Mouse (Mus musculus) forebrain, embryonic 15.5 days (tissue): ENCODE measurements around the gene Tradd. TPM values are rescaled to one million over a fixed set of nuclear protein-coding genes. Genes with fewer than 3 reads are reported as not detected.
"Not testable (repeated sequence)": the region's sequence is repeated elsewhere in the genome, so short reads cannot be mapped to it uniquely, and the experiment has no call there.

Experiments
- ATAC-seq: fragments of 200-750 bp; cut with Nextera tagmentation; replicated peaks from 2 replicates; pipeline ENCODE4 v1.8.0; 2017; ENCODE audit warnings: mild to moderate bottlenecking, moderate TSS enrichment, moderate library complexity
- H3K27ac ChIP-seq: fragments of 300-500 bp; sonication (generic); replicated peaks from 2 replicates; pipeline ENCODE4 v1.5.1; 2015; ENCODE audit warnings: mild to moderate bottlenecking, inconsistent platforms
- H3K27me3 ChIP-seq: fragments of 300-500 bp; sonication (generic); 2 replicates; pipeline ENCODE4 v1.6.1; 2015; ENCODE audit warnings: inconsistent platforms
- H3K36me3 ChIP-seq: fragments of 300-500 bp; sonication (generic); 2 replicates; pipeline ENCODE4 v1.6.1; 2015; ENCODE audit warnings: mild to moderate bottlenecking, inconsistent platforms
- H3K4me1 ChIP-seq: fragments of 300-500 bp; sonication (generic); 2 replicates; pipeline ENCODE4 v1.6.1; 2015; ENCODE audit warnings: inconsistent platforms
- H3K4me2 ChIP-seq: fragments of 300-500 bp; sonication (generic); replicated peaks from 2 replicates; pipeline ENCODE4 v1.6.1; 2015; ENCODE audit warnings: mild to moderate bottlenecking, inconsistent platforms
- H3K4me3 ChIP-seq: fragments of 300-500 bp; sonication (generic); 2 replicates; pipeline ENCODE4 v1.5.1; 2015; ENCODE audit warnings: mild to moderate bottlenecking, inconsistent platforms
- H3K9ac ChIP-seq: fragments of 300-500 bp; sonication (generic); replicated peaks from 2 replicates; pipeline ENCODE4 v1.6.1; 2015; ENCODE audit warnings: mild to moderate bottlenecking, inconsistent platforms
- H3K9me3 ChIP-seq: fragments of 300-500 bp; sonication (generic); 2 replicates; pipeline ENCODE4 v1.6.1; 2016; ENCODE audit warnings: inconsistent platforms
- WGBS: fragments of 180-500 bp; shearing (Covaris S2); methylation state at CpG from one replicate; pipeline ENCODE4 v1.1.7; 2015; ENCODE audit warnings: mixed read lengths; 5-methylcytosine and 5-hydroxymethylcytosine counted together
- polyA plus RNA-seq: library from polyadenylated mRNA; unstranded; fragments of >200 nt; fragmentation: Nextera tagmentation; extraction: Ambion mirVana; gene quantifications from 2 replicates; pipeline ENCODE4 v1.2.1, GENCODE M21; 2015

Tradd gene
- polyA plus RNA-seq, 1 experiment from 2014 or later, result 23.7 TPM

GRCm38 (mm10) chr8:105291802-105292201 is 27.4 kb upstream of the Tradd start:
- not testable (repeated sequence) for H3K9me3 ChIP-seq, H3K9ac ChIP-seq, H3K36me3 ChIP-seq, H3K27ac ChIP-seq, H3K4me2 ChIP-seq, H3K4me3 ChIP-seq, H3K27me3 ChIP-seq, ATAC-seq
- peaks cover 38% of the 10 kb centered on the region for H3K4me1 ChIP-seq
- WGBS, result 74% methylated on average over 3 of the region's 3 CpGs

GRCm38 (mm10) chr8:105291364-105291763 is 27.0 kb upstream of the Tradd start:
- not testable (repeated sequence) for H3K27ac ChIP-seq, H3K9me3 ChIP-seq, H3K4me2 ChIP-seq, H3K27me3 ChIP-seq, H3K9ac ChIP-seq, H3K4me3 ChIP-seq, H3K36me3 ChIP-seq, ATAC-seq
- peaks cover 40% of the 10 kb centered on the region for H3K4me1 ChIP-seq
- WGBS, result 84% methylated on average over 8 of the region's 8 CpGs

GRCm38 (mm10) chr8:105290554-105291314 is 26.3 kb upstream of the Tradd start:
- 4% methylated on average over 31 of the region's 31 CpGs for WGBS
- Histone ChIP-seq H3K27me3 (0 out of 2 replicates have a peak, but pooled peaks cover 4% of the 10 kb centered on the region), H3K9ac (peak overlapping the region; percentile 65), H3K4me3 (peak overlapping the region; percentile 56), H3K9me3 (no peaks in the 10 kb centered on the region), H3K27ac (no peak overlapping the region), H3K36me3 (no peaks in the 10 kb centered on the region), H3K4me2 (peak overlapping the region; percentile 86), H3K4me1 (peaks cover 46% of the 10 kb centered on the region)
- ATAC-seq, result no peak

- 1% methylated on average over 43 of the region's 43 CpGs for WGBS
- H3K9ac ChIP-seq, result peak within 1 kb of the TSS; percentile 65
- H3K4me2 ChIP-seq, result peak within 1 kb of the TSS; percentile 86
- H3K36me3 ChIP-seq, result peaks cover 5% of the 10 kb centered on the region
- no peaks in the 10 kb centered on the region for H3K9me3 ChIP-seq
- H3K27me3 ChIP-seq, result 0 out of 2 replicates have a peak, but pooled peaks cover 4% of the 10 kb centered on the region
- peak; percentile 39 for ATAC-seq
- H3K27ac ChIP-seq, result peak within 1 kb of the TSS; percentile 93
- H3K4me1 ChIP-seq, result peaks cover 54% of the 10 kb centered on the region
- H3K4me3 ChIP-seq, result peak within 1 kb of the TSS; percentile 56
These were observed 25.5 kb upstream of the Tradd start, which contains the start of gene 4931428F04Rik for GRCm38 (mm10) chr8:105289805-105290460. Gene 4931428F04Rik, minus strand, starts transcription at chr8:105289864.

GRCm38 (mm10) chr8:105288958-105289732 is 24.7 kb upstream of the Tradd start:
- Histone ChIP-seq H3K36me3 (peaks cover 10% of the 10 kb centered on the region), H3K4me2 (peak overlapping the region; percentile 86), H3K4me1 (peaks cover 54% of the 10 kb centered on the region), H3K27me3 (0 out of 2 replicates have a peak, but pooled peaks cover 4% of the 10 kb centered on the region), H3K4me3 (peak overlapping the region; percentile 56), H3K9me3 (no peaks in the 10 kb centered on the region), H3K9ac (peak overlapping the region; percentile 65), H3K27ac (peak overlapping the region; percentile 93)
- WGBS, result under 1% methylated on average over 53 of the region's 53 CpGs
- peak; percentile 91 for ATAC-seq

- peak overlapping the region; percentile 65; the same call in 1 of the 2 replicates for H3K9ac ChIP-seq
- peaks cover 10% of the 10 kb centered on the region for H3K36me3 ChIP-seq
- ATAC-seq, result no peak
- H3K9me3 ChIP-seq, result no peaks in the 10 kb centered on the region
- 83% methylated on average over 5 of the region's 5 CpGs for WGBS
- peak overlapping the region; percentile 86 for H3K4me2 ChIP-seq
- peaks cover 54% of the 10 kb centered on the region for H3K4me1 ChIP-seq
- peak overlapping the region; percentile 93 for H3K27ac ChIP-seq
- 0 out of 2 replicates have a peak, but pooled peaks cover 4% of the 10 kb centered on the region for H3K27me3 ChIP-seq
- H3K4me3 ChIP-seq, result peak overlapping the region; percentile 56
These were observed 23.8 kb upstream of the Tradd start for GRCm38 (mm10) chr8:105288231-105288630.

GRCm38 (mm10) chr8:105286907-105287306 is 22.5 kb upstream of the Tradd start:
- WGBS, result 91% methylated on average over 4 of the region's 4 CpGs
- Histone ChIP-seq H3K9me3 (no peaks in the 10 kb centered on the region), H3K27ac (no peak overlapping the region), H3K36me3 (peaks cover 23% of the 10 kb centered on the region), H3K9ac (0 out of 2 replicates have a peak overlapping the region, but pooled peaks have one; percentile 10), H3K4me1 (peaks cover 54% of the 10 kb centered on the region), H3K4me2 (peak overlapping the region; percentile 86), H3K27me3 (0 out of 2 replicates have a peak, but pooled peaks cover 4% of the 10 kb centered on the region), H3K4me3 (no peak overlapping the region)
- no peak for ATAC-seq

- Histone ChIP-seq H3K4me3 (no peak overlapping the region), H3K4me1 (peaks cover 47% of the 10 kb centered on the region), H3K9ac (no peak overlapping the region), H3K36me3 (peaks cover 32% of the 10 kb centered on the region), H3K27me3 (no peaks in the 10 kb centered on the region), H3K4me2 (no peak overlapping the region), H3K27ac (no peak overlapping the region), H3K9me3 (no peaks in the 10 kb centered on the region)
- ATAC-seq, result no peak
- WGBS, result 48% methylated on average over 12 of the region's 12 CpGs
These were observed 21.1 kb upstream of the Tradd start for GRCm38 (mm10) chr8:105285514-105285913.

GRCm38 (mm10) chr8:105283074-105283473 is 18.7 kb upstream of the Tradd start:
- WGBS, result 27% methylated on average over 23 of the region's 23 CpGs
- no peaks in the 10 kb centered on the region for H3K9me3 ChIP-seq
- no peak overlapping the region for H3K4me2 ChIP-seq
- H3K27me3 ChIP-seq, result peaks cover 9% of the 10 kb centered on the region
- H3K4me3 ChIP-seq, result no peak overlapping the region
- no peak overlapping the region for H3K27ac ChIP-seq
- H3K36me3 ChIP-seq, result peaks cover 38% of the 10 kb centered on the region
- ATAC-seq, result no peak; the same call in 1 of the 2 replicates
- no peak overlapping the region for H3K9ac ChIP-seq
- H3K4me1 ChIP-seq, result peaks cover 39% of the 10 kb centered on the region

- H3K36me3 ChIP-seq, result peaks cover 38% of the 10 kb centered on the region
- H3K4me1 ChIP-seq, result peaks cover 31% of the 10 kb centered on the region
- 89% methylated on average over 4 of the region's 4 CpGs for WGBS
- no peak overlapping the region for H3K4me3 ChIP-seq
- ATAC-seq, result no peak
- no peak overlapping the region for H3K4me2 ChIP-seq
- H3K27ac ChIP-seq, result no peak overlapping the region
- H3K9ac ChIP-seq, result no peak overlapping the region
- no peaks in the 10 kb centered on the region for H3K9me3 ChIP-seq
- peaks cover 17% of the 10 kb centered on the region for H3K27me3 ChIP-seq
These were observed 17.8 kb upstream of the Tradd start for GRCm38 (mm10) chr8:105282239-105282638.

- Histone ChIP-seq H3K27ac (no peak overlapping the region), H3K4me2 (no peak overlapping the region), H3K9ac (no peak overlapping the region), H3K9me3 (no peaks in the 10 kb centered on the region), H3K4me1 (peaks cover 27% of the 10 kb centered on the region), H3K36me3 (peaks cover 38% of the 10 kb centered on the region), H3K4me3 (no peak overlapping the region), H3K27me3 (peaks cover 21% of the 10 kb centered on the region)
- 90% methylated on average over 12 of the region's 12 CpGs for WGBS
- no peak for ATAC-seq
These were observed 17.4 kb upstream of the Tradd start for GRCm38 (mm10) chr8:105281821-105282220.
